In the genomic region with DNA sequence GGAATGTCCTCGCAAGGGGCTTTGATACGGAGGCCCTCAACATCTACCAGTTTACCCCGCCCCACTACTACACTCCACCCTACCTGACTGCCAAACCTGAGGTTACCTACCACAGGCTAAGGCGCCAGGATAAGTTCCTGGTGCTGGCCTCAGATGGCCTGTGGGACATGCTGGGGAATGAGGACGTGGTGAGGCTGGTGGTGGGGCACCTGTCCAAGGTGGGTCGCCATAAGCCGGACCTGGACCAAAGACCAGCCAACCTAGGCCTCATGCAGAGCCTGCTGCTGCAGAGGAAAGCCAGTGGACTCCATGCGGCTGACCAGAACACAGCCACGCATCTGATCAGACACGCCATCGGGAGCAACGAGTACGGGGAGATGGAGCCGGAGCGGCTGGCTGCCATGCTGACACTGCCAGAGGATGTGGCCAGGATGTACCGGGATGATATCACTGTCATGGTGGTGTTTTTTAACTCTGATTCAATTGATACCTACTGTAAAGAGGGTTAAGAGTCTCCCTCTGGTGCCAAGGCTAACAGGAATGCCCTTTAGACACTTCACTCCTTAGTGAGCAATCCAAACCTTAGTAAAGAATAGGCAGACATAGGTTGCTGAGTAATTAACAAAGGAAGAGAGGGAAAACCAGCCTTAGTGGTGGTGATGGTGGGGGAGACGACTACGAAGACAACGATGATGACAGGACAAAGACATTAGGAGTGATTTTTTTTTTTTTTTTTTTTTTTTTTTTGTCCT, we compare ENCODE assay signal across 28 mouse cellular contexts. TPM values are rescaled to one million over a fixed set of nuclear protein-coding genes. Genes with fewer than 3 reads are reported as not detected.
"Had no signal": no experiment of that assay in that cellular context is flagged by ENCODE, and none has a peak within 500 bp of the region (broad histone marks: within the 10 kb centered on the region; RNA-seq: fewer than 3 reads in every experiment).

No protein-coding gene starts in this region.

- DNase-seq: kidney, postnatal 10 days; layer of hippocampus, postnatal 36 days; lung, adult 18-20 months; lung, postnatal 10 days; lung, postnatal 4 days; right cerebral cortex, adult 18-20 months; right cerebral cortex, postnatal 14 days; right cerebral cortex, postnatal 4 days; spleen, adult 18-20 months; thymus, postnatal 25 days had no signal

- H3K27ac ChIP-seq: left cerebral cortex, adult 2 months; liver, embryonic 15.5 days; lung, embryonic 15.5 days; midbrain, embryonic 12.5 days; stomach, embryonic 15.5 days had no signal

- ATAC-seq: intestine, postnatal 0 days; midbrain, embryonic 16.5 days had no signal

- H3K4me2 ChIP-seq: kidney, embryonic 15.5 days; liver, embryonic 11.5 days; liver, embryonic 15.5 days; lung, embryonic 15.5 days; midbrain, embryonic 12.5 days; stomach, embryonic 15.5 days had no signal

- H3K4me3 ChIP-seq: kidney, embryonic 15.5 days; left cerebral cortex, adult 2 months; liver, embryonic 15.5 days; lung, embryonic 15.5 days; midbrain, embryonic 12.5 days; stomach, embryonic 15.5 days had no signal

- H3K9ac ChIP-seq: kidney, embryonic 15.5 days; liver, embryonic 15.5 days; lung, embryonic 15.5 days; midbrain, embryonic 12.5 days; stomach, embryonic 15.5 days had no signal

- H3K9me3 ChIP-seq: kidney, embryonic 15.5 days; liver, embryonic 15.5 days; lung, embryonic 15.5 days; midbrain, embryonic 12.5 days; stomach, embryonic 15.5 days had no signal

- H3K27me3 ChIP-seq: kidney, embryonic 15.5 days; liver, embryonic 15.5 days; lung, embryonic 15.5 days; midbrain, embryonic 12.5 days; stomach, embryonic 15.5 days had no signal

RNA-seq across cellular contexts. Expression of a gene that starts 29.4 kb away (rescaled TPM):
- total RNA-seq: layer of hippocampus, adult 8-10 months; layer of hippocampus, postnatal 10 days; layer of hippocampus, postnatal 36 days; left cerebral cortex, adult 2 months; left cerebral cortex, postnatal 10 days; left cerebral cortex, postnatal 36 days; megakaryocyte progenitor cell, adult 5-6 weeks; megakaryocyte-erythroid progenitor cell, adult 5-6 weeks had no signal
- polyA plus RNA-seq: intestine, postnatal 0 days; limb, embryonic 11.5 days; midbrain, embryonic 12.5 days; midbrain, embryonic 16.5 days; neural tube, embryonic 11.5 days; neural tube, embryonic 14.5 days had no signal
